Mouse (Mus musculus): ENCODE results near the gene Zfp668.

The Zfp668 gene

DNA sequence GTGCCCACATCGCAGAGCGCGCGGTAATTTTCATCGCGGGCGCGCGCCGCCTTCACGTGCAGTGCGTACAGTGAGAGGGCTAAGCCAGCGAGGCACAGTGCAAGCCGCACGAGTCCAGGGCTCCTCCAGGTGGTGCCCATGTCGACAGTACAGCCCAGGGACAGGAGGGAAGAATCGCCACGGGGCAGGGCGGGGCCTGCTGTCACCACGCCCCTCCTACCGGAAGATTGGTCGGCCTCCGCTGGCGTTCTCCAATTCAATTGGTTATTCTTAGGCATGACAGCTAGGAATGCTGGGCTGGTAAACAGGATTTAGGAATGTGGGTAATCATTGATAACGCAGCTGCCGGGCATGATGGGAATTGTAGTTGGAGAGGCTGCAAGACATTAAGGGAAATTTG, 18.8 kb upstream of the Zfp668 start, which contains the start of the genes Gm21974 and Vkorc1:
Gene Gm21974 (minus strand): TSS at position 13 of the 400 bp plus-strand sequence.
Gene Vkorc1 (minus strand): TSS at position 176 of the 400 bp plus-strand sequence.
- DNase-seq (ENCODE audit: inconsistent age in 2 of 2, low spot score in 1 of 2) = peak; percentile 97 to 99

GRCm38 (mm10) chr7:127894480-127894879, 17.9 kb upstream of the Zfp668 start:
- no peak for DNase-seq (ENCODE audit: inconsistent age in 2 of 2, low spot score in 1 of 2)

- no peak for DNase-seq (ENCODE audit: inconsistent age in 2 of 2, low spot score in 1 of 2)
Measured at GRCm38 (mm10) chr7:127890798-127891197, 14.2 kb upstream of the Zfp668 start, which contains the start of gene Prss53. Prss53 (minus strand) TSS chr7:127890970.

- DNase-seq (ENCODE audit: inconsistent age in 2 of 2, low spot score in 1 of 2) = no peak
Measured at GRCm38 (mm10) chr7:127888821-127889220, 12.2 kb upstream of the Zfp668 start.

DNA sequence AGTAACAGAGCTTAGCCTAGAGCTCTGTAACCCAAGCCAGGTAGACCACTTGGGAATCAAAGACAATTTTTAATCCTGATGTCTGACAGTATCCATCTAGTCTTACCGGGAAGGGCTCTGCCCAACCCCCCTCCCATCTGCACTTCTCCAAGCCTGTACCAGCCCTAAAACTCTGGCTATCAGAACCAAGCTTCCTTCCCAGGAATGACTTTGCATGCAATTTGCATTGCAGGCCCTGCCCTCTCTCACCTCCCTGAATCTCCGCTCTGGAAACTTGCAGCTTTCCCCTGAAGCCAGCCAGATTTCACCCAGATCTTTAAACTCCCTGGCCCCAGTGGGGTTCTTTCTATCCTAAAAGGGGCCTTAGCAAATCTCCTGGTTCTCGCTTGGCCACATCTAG, 11.2 kb upstream of the Zfp668 start:
- no peak for DNase-seq (ENCODE audit: inconsistent age in 2 of 2, low spot score in 1 of 2)

- DNase-seq (ENCODE audit: inconsistent age in 2 of 2, low spot score in 1 of 2) = no peak
Measured at GRCm38 (mm10) chr7:127887191-127887590, 10.6 kb upstream of the Zfp668 start.

DNA sequence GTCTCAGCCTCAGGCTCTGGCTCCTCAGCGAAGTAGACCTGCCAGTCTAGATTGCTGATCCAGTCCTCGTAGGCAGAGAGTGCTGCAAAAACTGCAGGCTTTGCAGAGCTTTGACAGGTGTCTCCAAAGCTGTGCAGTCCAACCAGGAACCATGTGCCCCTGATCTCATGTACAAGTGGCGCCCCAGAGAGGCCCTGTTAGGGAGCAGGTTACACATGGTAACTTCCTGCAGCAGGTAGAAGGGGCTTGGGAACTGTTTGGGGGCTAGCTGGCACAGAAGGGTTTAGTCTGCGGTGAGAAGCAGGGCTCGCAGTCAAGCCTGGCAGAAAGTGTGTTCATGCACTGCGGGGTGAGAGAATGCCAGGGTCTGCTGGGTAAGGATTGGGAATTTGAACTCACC, 9.9 kb upstream of the Zfp668 start:
- DNase-seq (ENCODE audit: inconsistent age in 2 of 2, low spot score in 1 of 2) = no peak

DNA sequence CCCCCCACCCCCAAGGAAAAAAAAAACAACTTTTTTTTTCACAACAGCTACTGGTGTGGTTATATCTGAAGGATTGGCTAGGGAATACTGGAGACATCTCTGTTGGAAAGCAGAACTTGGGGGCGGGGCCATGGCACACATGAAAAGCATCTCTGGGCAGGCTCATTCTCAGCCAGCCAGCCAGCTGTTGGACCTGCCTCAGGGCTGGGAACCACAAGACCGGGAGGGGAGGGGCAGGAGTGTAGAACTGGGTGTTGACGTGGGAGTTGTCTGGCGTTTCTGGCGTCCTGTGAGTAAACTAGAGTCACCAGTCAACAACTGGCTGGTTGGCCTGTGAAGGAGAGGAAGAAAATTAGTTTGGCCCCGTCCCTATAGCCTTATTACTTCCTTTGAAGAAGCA, 9.3 kb upstream of the Zfp668 start:
- peak in 1 of 2 experiments; percentile 53 for DNase-seq (ENCODE audit: inconsistent age in 2 of 2, low spot score in 1 of 2)

DNA sequence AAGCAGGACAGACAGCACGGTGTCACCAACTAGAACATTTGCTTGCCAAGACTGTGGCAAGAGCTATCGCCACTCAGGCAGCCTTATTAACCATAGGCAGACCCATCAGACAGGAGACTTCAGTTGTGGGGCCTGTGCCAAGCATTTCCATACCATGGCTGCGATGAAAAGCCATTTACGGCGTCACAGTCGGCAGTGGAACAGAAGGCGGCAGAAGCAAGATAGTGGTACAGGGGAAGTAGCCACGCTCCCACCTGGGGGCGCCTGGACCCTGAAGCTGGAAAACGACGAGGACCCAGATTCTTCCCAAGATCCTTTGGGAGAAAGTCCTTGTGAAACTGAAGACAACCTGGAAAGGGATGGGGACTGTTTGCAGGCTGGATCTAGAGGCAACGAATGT, 3.8 kb upstream of the Zfp668 start:
- DNase-seq (ENCODE audit: inconsistent age in 2 of 2, low spot score in 1 of 2) = no peak

GRCm38 (mm10) chr7:127879301-127879700, 2.7 kb upstream of the Zfp668 start:
- no peak for DNase-seq (ENCODE audit: inconsistent age in 2 of 2, low spot score in 1 of 2)

DNA sequence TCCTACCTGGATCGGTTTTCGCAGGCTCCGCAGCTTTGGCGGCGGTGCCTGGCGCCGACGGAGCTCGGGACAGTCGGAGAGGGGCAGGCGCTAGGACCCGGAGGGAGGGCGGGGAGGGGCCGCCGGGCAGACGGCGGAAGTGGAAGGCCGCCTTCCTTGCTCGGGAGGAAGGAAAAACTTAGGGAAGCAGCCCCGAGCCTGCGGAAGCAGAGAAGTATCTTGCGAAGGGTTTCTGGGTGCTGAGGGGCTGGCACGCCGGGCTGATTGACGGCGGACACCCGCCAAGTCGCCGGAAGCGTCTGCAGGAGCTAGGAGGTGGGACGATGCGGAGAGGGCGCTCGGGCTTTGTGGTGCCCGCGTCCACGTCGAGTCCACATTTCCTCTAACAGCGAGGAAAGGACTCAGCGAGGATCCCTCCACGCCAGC, 574 bp downstream of the Zfp668 start, which contains the start of gene Zfp646:
Gene Zfp646 (plus strand): TSS at position 181 of the 426 bp plus-strand sequence.
- peak; percentile 82 to 94 for DNase-seq (ENCODE audit: inconsistent age in 2 of 2, low spot score in 1 of 2)

GRCm38 (mm10) chr7:127875627-127876001, 1.0 kb downstream of the Zfp668 start:
- peak; percentile 93 to 97 for DNase-seq (ENCODE audit: inconsistent age in 2 of 2, low spot score in 1 of 2)

DNA sequence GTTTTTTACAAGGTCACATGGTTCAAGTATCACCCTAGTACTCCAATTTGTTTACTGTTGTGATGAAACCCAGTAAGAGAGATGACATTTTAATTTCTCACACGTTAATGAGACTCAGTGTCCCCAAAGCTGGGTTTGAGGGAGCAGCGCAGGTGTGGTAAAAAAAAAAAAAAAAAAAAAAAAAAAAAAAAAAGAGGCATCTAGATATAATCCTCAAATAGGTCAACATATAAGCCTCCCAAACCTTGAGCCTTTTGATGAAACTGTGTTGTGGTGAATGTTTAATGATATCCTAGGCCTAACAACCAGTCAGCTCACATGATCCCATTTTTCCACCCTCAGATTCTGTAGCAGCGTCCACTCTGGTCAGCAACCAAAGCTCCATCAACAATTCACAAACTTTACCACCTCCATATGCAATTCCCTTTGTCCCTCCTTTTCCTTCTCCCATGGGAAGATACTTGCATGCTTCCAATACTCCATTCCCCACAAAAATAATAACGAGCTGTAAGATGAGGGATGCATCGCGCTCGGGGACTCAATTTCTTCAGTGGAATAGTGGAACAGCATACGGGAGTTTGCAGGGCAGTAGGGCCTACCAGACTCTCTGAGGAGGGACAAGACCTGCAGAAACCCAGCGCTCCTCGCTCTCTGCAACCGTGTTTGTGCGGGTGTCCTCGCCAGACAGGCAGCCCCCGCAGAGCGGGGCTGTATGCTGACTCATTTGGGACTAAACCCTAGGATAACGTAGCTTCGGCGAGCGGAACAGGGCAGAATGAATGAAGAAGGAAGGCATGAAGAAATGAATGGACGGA, 1.6 kb downstream of the Zfp668 start:
- DNase-seq (ENCODE audit: inconsistent age in 2 of 2, low spot score in 1 of 2) = no peak

GRCm38 (mm10) chr7:127870136-127870821, 6.3 kb downstream of the Zfp668 start:
- DNase-seq (ENCODE audit: inconsistent age in 2 of 2, low spot score in 1 of 2) = no peak

GRCm38 (mm10) chr7:127869149-127869810, 7.3 kb downstream of the Zfp668 start:
- DNase-seq (ENCODE audit: inconsistent age in 2 of 2, low spot score in 1 of 2) = no peak

- no peak for DNase-seq (ENCODE audit: inconsistent age in 2 of 2, low spot score in 1 of 2)
Measured at GRCm38 (mm10) chr7:127867641-127868040, 9.0 kb downstream of the Zfp668 start.

DNA sequence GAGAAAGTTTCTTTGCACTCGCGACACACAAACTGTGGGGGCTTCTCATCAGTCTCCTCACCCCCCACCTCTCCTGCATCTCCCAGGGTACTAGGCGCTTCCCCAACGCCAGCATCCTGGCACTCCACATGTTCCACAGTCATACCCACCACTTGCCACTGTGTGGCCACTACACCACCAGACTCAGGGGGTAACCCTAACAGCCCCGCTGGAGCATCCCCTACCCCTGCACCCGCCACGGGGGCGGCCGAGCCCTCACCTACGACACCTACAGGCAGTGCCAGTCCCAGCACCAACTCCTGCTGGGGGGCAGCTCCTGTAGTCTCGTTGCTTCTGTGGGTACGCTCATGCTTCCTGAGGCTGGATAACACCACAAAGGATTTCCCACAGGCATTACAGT, 10.2 kb downstream of the Zfp668 start:
- DNase-seq (ENCODE audit: inconsistent age in 2 of 2, low spot score in 1 of 2) = no peak

- DNase-seq (ENCODE audit: inconsistent age in 2 of 2, low spot score in 1 of 2) = no peak
Measured at GRCm38 (mm10) chr7:127858258-127858657, 18.4 kb downstream of the Zfp668 start.

DNA sequence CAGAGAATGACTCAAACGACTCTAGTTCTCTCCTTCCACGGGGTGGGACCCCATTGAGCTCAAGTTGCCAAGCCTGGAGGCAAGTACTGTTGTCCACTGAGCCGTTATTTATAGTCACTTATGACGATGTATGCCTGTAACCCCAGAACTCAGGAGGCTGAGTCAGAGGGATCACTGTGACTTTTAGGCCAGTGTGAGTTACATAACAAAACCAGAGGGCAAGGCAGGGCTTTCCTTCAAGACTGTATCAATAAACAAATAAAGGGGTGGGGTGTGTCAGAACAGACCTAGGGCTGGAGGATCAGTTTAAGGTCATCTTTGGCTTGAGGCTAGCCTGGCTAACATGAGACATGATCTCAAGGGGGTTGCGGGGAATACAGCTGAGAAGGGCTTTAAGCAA, 25.7 kb downstream of the Zfp668 start:
- DNase-seq (ENCODE audit: inconsistent age in 2 of 2, low spot score in 1 of 2) = peak; percentile 50 to 77

- DNase-seq (ENCODE audit: inconsistent age in 2 of 2, low spot score in 1 of 2) = no peak
Measured at GRCm38 (mm10) chr7:127849973-127850875, 26.4 kb downstream of the Zfp668 start.
